Mouse (Mus musculus) A20 (cell line): ENCODE measurements around the gene Slc25a22.
A peak's percentile ranks its signal among the peaks of the same experiment; 100 is the strongest.

ENCODE experiments used
- DNase-seq: peaks from one replicate; pipeline ENCODE4 v3.0.0-alpha.2; 2011; ENCODE audit warnings: low read depth, low spot score

The Slc25a22 gene

GRCm38 (mm10) chr7:141435129-141435855, 2.4 kb downstream of the Slc25a22 start:
- DNase-seq = peak; percentile 83

- DNase-seq = peak; percentile 62
Observed at GRCm38 (mm10) chr7:141434464-141434863, 3.2 kb downstream of the Slc25a22 start.

- DNase-seq = no peak
Observed at GRCm38 (mm10) chr7:141433517-141434400, 3.9 kb downstream of the Slc25a22 start.

- DNase-seq = no peak
Observed at GRCm38 (mm10) chr7:141432741-141433516, 4.8 kb downstream of the Slc25a22 start.

- no peak for DNase-seq
Observed at GRCm38 (mm10) chr7:141432186-141432611, 5.5 kb downstream of the Slc25a22 start.

GRCm38 (mm10) chr7:141431434-141432185, 6.1 kb downstream of the Slc25a22 start:
- DNase-seq = no peak

GRCm38 (mm10) chr7:141430585-141431240, 7.0 kb downstream of the Slc25a22 start:
- no peak for DNase-seq

GRCm38 (mm10) chr7:141429840-141430584, 7.7 kb downstream of the Slc25a22 start:
- DNase-seq = no peak

GRCm38 (mm10) chr7:141429310-141429709, 8.4 kb downstream of the Slc25a22 start, which contains the start of gene Cend1:
Cend1 (minus strand) TSS chr7:141429491.
- DNase-seq = no peak

GRCm38 (mm10) chr7:141428701-141429100, 9.0 kb downstream of the Slc25a22 start:
- DNase-seq = no peak

GRCm38 (mm10) chr7:141426948-141427730, 10.6 kb downstream of the Slc25a22 start:
- DNase-seq = no peak

GRCm38 (mm10) chr7:141423811-141424210, 13.9 kb downstream of the Slc25a22 start:
- DNase-seq = no peak

GRCm38 (mm10) chr7:141420030-141420702, 17.5 kb downstream of the Slc25a22 start:
- no peak for DNase-seq

- peak; percentile 45 for DNase-seq
Observed at GRCm38 (mm10) chr7:141418970-141419369, 18.7 kb downstream of the Slc25a22 start.

GRCm38 (mm10) chr7:141417731-141418681, 19.7 kb downstream of the Slc25a22 start:
- peak; percentile 49 for DNase-seq

GRCm38 (mm10) chr7:141416144-141416841, 21.4 kb downstream of the Slc25a22 start:
- no peak for DNase-seq
